Mouse (Mus musculus) limb, embryonic 15.5 days (tissue): Measurements from ENCODE around the gene Slc25a41. TPM values are rescaled to one million over a fixed set of nuclear protein-coding genes. Genes with fewer than 3 reads are reported as not detected.

Experiments
- ATAC-seq: fragments of 200-750 bp; cut with Nextera tagmentation; 2 replicates; pipeline ENCODE4 v1.8.0; 2017; ENCODE audit warnings: low read depth, moderate TSS enrichment; ENCODE audit not compliant: insufficient number of reproducible peaks, low FRiP score, low TSS enrichment
- H3K27ac ChIP-seq: fragments of 300-500 bp; sonication (generic); 2 replicates; pipeline ENCODE4 v1.5.1; 2015; ENCODE audit warnings: moderate library complexity, mild to moderate bottlenecking, inconsistent platforms
- H3K27me3 ChIP-seq: fragments of 300-500 bp; sonication (generic); 2 replicates; pipeline ENCODE4 v1.6.1; 2015; ENCODE audit warnings: inconsistent platforms
- H3K36me3 ChIP-seq: fragments of 300-500 bp; sonication (generic); 2 replicates; pipeline ENCODE4 v1.6.1; 2015; ENCODE audit warnings: inconsistent platforms
- H3K4me1 ChIP-seq: fragments of 300-500 bp; sonication (generic); 2 replicates; pipeline ENCODE4 v1.6.1; 2015; ENCODE audit warnings: inconsistent platforms
- H3K4me2 ChIP-seq: fragments of 300-500 bp; sonication (generic); 2 replicates; pipeline ENCODE4 v1.6.1; 2015; ENCODE audit warnings: mild to moderate bottlenecking, inconsistent platforms
- H3K4me3 ChIP-seq: fragments of 300-500 bp; sonication (generic); 2 replicates; pipeline ENCODE4 v1.5.1; 2015; ENCODE audit warnings: mild to moderate bottlenecking, inconsistent platforms
- H3K9ac ChIP-seq: fragments of 300-500 bp; sonication (generic); 2 replicates; pipeline ENCODE4 v1.6.1; 2015; ENCODE audit warnings: inconsistent platforms
- H3K9me3 ChIP-seq: fragments of 300-500 bp; sonication (generic); 2 replicates; pipeline ENCODE4 v1.6.1; 2016; ENCODE audit warnings: inconsistent platforms
- WGBS: fragments of 180-500 bp; shearing (Covaris S2); methylation state at CpG from one replicate; pipeline ENCODE4 v1.1.7; 2015; 5-methylcytosine and 5-hydroxymethylcytosine counted together
- polyA plus RNA-seq: library from polyadenylated mRNA; unstranded; fragments of >200 nt; fragmentation: Nextera tagmentation; extraction: Ambion mirVana; gene quantifications from 2 replicates; pipeline ENCODE4 v1.2.1, GENCODE M21; 2015

The Slc25a41 gene
- polyA plus RNA-seq, 1 experiment from 2014 or later: not detected

GRCm38 (mm10) chr17:56988921-56989430, 52.5 kb downstream of the Slc25a41 start:
- H3K4me3 ChIP-seq: peak overlapping the region; percentile 85
- ATAC-seq: no peak
- H3K9me3 ChIP-seq: no peaks in the 10 kb centered on the region
- peaks cover 12% of the 10 kb centered on the region for H3K4me1 ChIP-seq
- peak overlapping the region; percentile 72 for H3K4me2 ChIP-seq
- no peak overlapping the region for H3K27ac ChIP-seq
- H3K27me3 ChIP-seq: no peaks in the 10 kb centered on the region
- WGBS: 67% methylated on average over 7 of the region's 7 CpGs
- peaks cover 26% of the 10 kb centered on the region for H3K36me3 ChIP-seq
- no peak overlapping the region for H3K9ac ChIP-seq

- Histone ChIP-seq H3K4me1 (peaks cover 12% of the 10 kb centered on the region), H3K36me3 (peaks cover 20% of the 10 kb centered on the region), H3K27ac (no peak overlapping the region), H3K4me3 (no peak overlapping the region), H3K9me3 (no peaks in the 10 kb centered on the region), H3K9ac (no peak overlapping the region), H3K4me2 (no peak overlapping the region), H3K27me3 (no peaks in the 10 kb centered on the region)
- 79% methylated on average over 7 of the region's 7 CpGs for WGBS
- no peak for ATAC-seq
Observed at GRCm38 (mm10) chr17:56988441-56988840, 53.0 kb downstream of the Slc25a41 start.

- H3K36me3 ChIP-seq: no peaks in the 10 kb centered on the region
- H3K4me1 ChIP-seq: peaks cover 8% of the 10 kb centered on the region
- H3K4me3 ChIP-seq: no peak overlapping the region
- no peak overlapping the region for H3K4me2 ChIP-seq
- H3K27ac ChIP-seq: no peak overlapping the region
- WGBS: 86% methylated on average over 3 of the region's 3 CpGs
- ATAC-seq: no peak
- H3K27me3 ChIP-seq: no peaks in the 10 kb centered on the region
- no peaks in the 10 kb centered on the region for H3K9me3 ChIP-seq
- H3K9ac ChIP-seq: no peak overlapping the region
Observed at GRCm38 (mm10) chr17:56986105-56986805, 55.2 kb downstream of the Slc25a41 start.

GRCm38 (mm10) chr17:56985656-56986055, 55.8 kb downstream of the Slc25a41 start:
- Histone ChIP-seq H3K4me2 (no peak overlapping the region), H3K36me3 (no peaks in the 10 kb centered on the region), H3K27ac (no peak overlapping the region), H3K9me3 (no peaks in the 10 kb centered on the region), H3K4me1 (peaks cover 2% of the 10 kb centered on the region), H3K4me3 (no peak overlapping the region), H3K9ac (no peak overlapping the region), H3K27me3 (no peaks in the 10 kb centered on the region)
- ATAC-seq: no peak
- WGBS: 64% methylated on average over 3 of the region's 3 CpGs

GRCm38 (mm10) chr17:56984886-56985285, 56.6 kb downstream of the Slc25a41 start:
- WGBS: 75% methylated on average over 9 of the region's 9 CpGs
- Histone ChIP-seq H3K9ac (no peak overlapping the region), H3K4me3 (no peak overlapping the region), H3K4me2 (no peak overlapping the region), H3K36me3 (no peaks in the 10 kb centered on the region), H3K9me3 (no peaks in the 10 kb centered on the region), H3K27ac (no peak overlapping the region), H3K27me3 (no peaks in the 10 kb centered on the region), H3K4me1 (peaks cover 2% of the 10 kb centered on the region; the same call in 1 of the 2 replicates)
- no peak for ATAC-seq

Other genes starting within 250 kb of the Slc25a41 start
- gene Rfx2, start 210.6 kb downstream of the Slc25a41 start, polyA plus RNA-seq: 6.0 and 6.1 TPM in 2 replicates
- 0.06 TPM in 1 of 2 replicates, not detected in the other for gene Acsbg2, start 167.2 kb downstream of the Slc25a41 start, polyA plus RNA-seq
- 0.16 and 0.24 TPM in 2 replicates for gene 1700061G19Rik, start 166.2 kb downstream of the Slc25a41 start, polyA plus RNA-seq
- 43.6 and 50.5 TPM in 2 replicates for gene Mllt1, start 106.2 kb downstream of the Slc25a41 start, polyA plus RNA-seq
- gene Acer1, start 59.5 kb downstream of the Slc25a41 start, polyA plus RNA-seq: 20.5 and 24.0 TPM in 2 replicates
- gene Clpp, start 51.3 kb downstream of the Slc25a41 start, polyA plus RNA-seq: 136 and 142 TPM in 2 replicates
- gene Alkbh7, start 44.3 kb downstream of the Slc25a41 start, polyA plus RNA-seq: 36.3 and 39.0 TPM in 2 replicates
- 0.42 TPM in 1 of 2 replicates, not detected in the other for gene Pspn, start 41.6 kb downstream of the Slc25a41 start, polyA plus RNA-seq
- gene Gtf2f1, start 30.4 kb downstream of the Slc25a41 start, polyA plus RNA-seq: 62.0 and 75.6 TPM in 2 replicates
- 0.37 and 0.40 TPM in 2 replicates for gene Gm17949, start 30.2 kb downstream of the Slc25a41 start, polyA plus RNA-seq
- gene Khsrp, start 10.1 kb downstream of the Slc25a41 start, polyA plus RNA-seq: 24.2 and 35.9 TPM in 2 replicates
- 9.7 and 11.4 TPM in 2 replicates for gene Crb3, start 17.5 kb upstream of the Slc25a41 start, polyA plus RNA-seq
- gene Slc25a23, start 18.2 kb upstream of the Slc25a41 start, polyA plus RNA-seq: 5.5 and 5.7 TPM in 2 replicates
- gene Dennd1c, start 36.9 kb upstream of the Slc25a41 start, polyA plus RNA-seq: 1.6 and 2.2 TPM in 2 replicates
- 8.4 and 10.0 TPM in 2 replicates for gene Tubb4a, start 46.1 kb upstream of the Slc25a41 start, polyA plus RNA-seq
- 7.6 and 8.7 TPM in 2 replicates for gene Tnfsf9, start 63.7 kb upstream of the Slc25a41 start, polyA plus RNA-seq
- gene Cd70, start 108.1 kb upstream of the Slc25a41 start, polyA plus RNA-seq: not detected in 2 replicates
- 0.08 and 0.15 TPM in 2 replicates for gene Tnfsf14, start 152.5 kb upstream of the Slc25a41 start, polyA plus RNA-seq
- 1.5 and 1.8 TPM in 2 replicates for gene C3, start 186.5 kb upstream of the Slc25a41 start, polyA plus RNA-seq
- 43.6 and 45.5 TPM in 2 replicates for gene Gpr108, start 206.8 kb upstream of the Slc25a41 start, polyA plus RNA-seq
- 40.6 and 44.5 TPM in 2 replicates for gene Trip10, start 207.8 kb upstream of the Slc25a41 start, polyA plus RNA-seq
- 4.1 and 4.4 TPM in 2 replicates for gene Vav1, start 237.4 kb upstream of the Slc25a41 start, polyA plus RNA-seq